Mouse (Mus musculus) hindbrain, embryonic 14.5 days (tissue): Measurements from ENCODE around the gene Dbi. TPM values are rescaled to one million over a fixed set of nuclear protein-coding genes. Genes with fewer than 3 reads are reported as not detected.
A peak's percentile ranks its signal among the peaks of the same experiment; 100 is the strongest.

Source experiments
- ATAC-seq: fragments of 200-750 bp; cut with Nextera tagmentation; 2 replicates; pipeline ENCODE4 v1.8.0; 2017; ENCODE audit warnings: moderate number of reproducible peaks, mild to moderate bottlenecking, moderate TSS enrichment, moderate library complexity; ENCODE audit not compliant: low FRiP score
- DNase-seq: peaks from one replicate; pipeline ENCODE4 v3.0.0-alpha.2; 2015; ENCODE audit warnings: low spot score
- H3K27ac ChIP-seq: fragments of 300-500 bp; sonication (generic); 2 replicates; pipeline ENCODE4 v1.5.1; 2014; ENCODE audit warnings: mild to moderate bottlenecking, moderate library complexity
- H3K27me3 ChIP-seq: fragments of 300-500 bp; sonication (generic); 2 replicates; pipeline ENCODE4 v1.6.1; 2014; ENCODE audit warnings: mild to moderate bottlenecking, low read length, mixed read lengths; ENCODE audit not compliant: control insufficient read depth, insufficient read depth
- H3K36me3 ChIP-seq: fragments of 300-500 bp; sonication (generic); replicated peaks from 2 replicates; pipeline ENCODE4 v1.6.1; 2014; ENCODE audit not compliant: control insufficient read depth, insufficient read depth
- H3K4me1 ChIP-seq: fragments of 300-500 bp; sonication (generic); replicated peaks from 2 replicates; pipeline ENCODE4 v1.6.1; 2014; ENCODE audit warnings: antibody characterized with exemption, low read length, mixed read lengths; ENCODE audit not compliant: control insufficient read depth, insufficient read depth
- H3K4me2 ChIP-seq: fragments of 300-500 bp; sonication (generic); replicated peaks from 2 replicates; pipeline ENCODE4 v1.6.1; 2014; ENCODE audit warnings: mild to moderate bottlenecking, moderate library complexity
- H3K4me3 ChIP-seq: fragments of 300-500 bp; sonication (generic); replicated peaks from 2 replicates; pipeline ENCODE4 v1.5.1; 2014; ENCODE audit warnings: mild to moderate bottlenecking, low read length
- H3K9ac ChIP-seq: fragments of 300-500 bp; sonication (generic); 2 replicates; pipeline ENCODE4 v1.6.1; 2014
- H3K9me3 ChIP-seq: fragments of 300-500 bp; sonication (generic); 2 replicates; pipeline ENCODE4 v1.6.1; 2016; ENCODE audit warnings: low read length; ENCODE audit not compliant: control insufficient read depth
- WGBS: fragments of 180-500 bp; shearing (Covaris S2); extraction: QIAGEN DNeasy Blood & Tissue Kit; methylation state at CpG from one replicate; pipeline ENCODE4 v1.1.7; 2014; 5-methylcytosine and 5-hydroxymethylcytosine counted together
- polyA plus RNA-seq: library from polyadenylated mRNA; unstranded; fragments of >200 nt; fragmentation: Nextera tagmentation; extraction: Ambion mirVana; gene quantifications from 2 replicates; pipeline ENCODE4 v1.2.1, GENCODE M21; 2014

The Dbi gene
- polyA plus RNA-seq, 1 experiment from 2014 or later = 1,660 TPM

DNA sequence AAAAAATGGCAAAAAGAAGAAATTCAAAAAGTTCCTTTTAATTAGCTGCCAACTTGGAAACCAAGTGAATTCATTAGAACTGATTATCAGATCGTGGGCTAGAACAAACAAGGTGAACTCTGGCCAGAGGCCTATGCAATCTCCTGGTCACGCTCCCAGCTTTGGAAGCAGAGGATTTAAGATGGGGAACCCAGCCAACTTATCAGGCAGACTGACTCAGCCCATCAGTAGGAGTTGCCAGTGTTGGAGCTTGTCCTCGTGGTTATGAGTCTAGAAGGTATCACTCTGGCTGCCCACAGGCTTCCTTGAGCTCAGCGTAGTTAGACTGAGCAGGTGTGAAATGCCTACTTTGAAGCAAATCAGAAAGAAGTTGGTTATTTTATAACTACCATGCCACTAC is 4.0 kb upstream of the Dbi start:
- ATAC-seq (no peak), DNase-seq (no peak)
- Histone ChIP-seq H3K9me3 (no peaks in the 10 kb centered on the region), H3K27me3 (no peaks in the 10 kb centered on the region), H3K36me3 (no peaks in the 10 kb centered on the region), H3K4me3 (no peak overlapping the region), H3K4me2 (no peak overlapping the region), H3K4me1 (peaks cover 9% of the 10 kb centered on the region), H3K9ac (no peak overlapping the region), H3K27ac (no peak overlapping the region)
- 83% methylated on average over 4 of the region's 4 CpGs for WGBS

DNA sequence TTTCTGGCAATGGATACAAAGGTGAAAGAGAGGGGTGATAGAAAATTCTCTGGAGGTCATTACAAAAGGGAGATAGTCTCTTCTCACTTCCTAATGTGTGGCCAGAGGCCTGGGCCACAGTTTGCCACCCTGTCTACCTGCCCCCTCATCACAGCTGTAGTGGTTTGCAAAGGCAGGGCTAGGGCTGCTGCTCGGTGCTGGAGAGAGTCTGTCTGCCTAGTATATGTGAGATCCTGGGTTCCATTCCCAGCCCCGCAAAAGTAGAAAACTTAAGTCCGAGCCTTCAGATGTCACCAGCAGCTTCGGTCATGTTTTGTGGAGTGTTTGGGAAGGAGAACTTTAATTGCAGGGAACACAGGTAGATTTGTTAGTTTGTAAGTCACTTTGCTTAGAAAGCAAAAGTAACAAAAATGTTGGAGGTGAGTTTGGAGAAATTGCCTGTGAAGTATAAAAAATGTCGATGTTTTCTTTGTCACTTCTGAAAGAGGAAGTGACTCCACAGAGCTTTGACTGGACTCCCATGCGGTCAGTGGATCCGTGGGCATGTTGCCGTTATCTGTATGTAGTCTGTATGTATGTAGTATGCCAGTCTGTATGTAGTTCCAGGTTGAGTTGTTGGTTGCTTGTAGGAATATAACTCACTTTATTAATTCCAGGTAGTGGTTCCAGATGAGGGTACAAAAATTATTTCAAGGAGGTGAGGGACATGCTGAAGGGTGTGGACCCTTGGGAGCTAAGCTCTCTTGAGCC is 1.9 kb upstream of the Dbi start:
- DNase-seq = no peak
- Histone ChIP-seq H3K9me3 (no peaks in the 10 kb centered on the region), H3K4me2 (no peak overlapping the region), H3K27me3 (no peaks in the 10 kb centered on the region), H3K27ac (no peak overlapping the region), H3K36me3 (no peaks in the 10 kb centered on the region), H3K4me1 (peaks cover 18% of the 10 kb centered on the region), H3K9ac (no peak overlapping the region), H3K4me3 (no peak overlapping the region)
- 93% methylated on average over 8 of the region's 8 CpGs for WGBS
- ATAC-seq = no peak

DNA sequence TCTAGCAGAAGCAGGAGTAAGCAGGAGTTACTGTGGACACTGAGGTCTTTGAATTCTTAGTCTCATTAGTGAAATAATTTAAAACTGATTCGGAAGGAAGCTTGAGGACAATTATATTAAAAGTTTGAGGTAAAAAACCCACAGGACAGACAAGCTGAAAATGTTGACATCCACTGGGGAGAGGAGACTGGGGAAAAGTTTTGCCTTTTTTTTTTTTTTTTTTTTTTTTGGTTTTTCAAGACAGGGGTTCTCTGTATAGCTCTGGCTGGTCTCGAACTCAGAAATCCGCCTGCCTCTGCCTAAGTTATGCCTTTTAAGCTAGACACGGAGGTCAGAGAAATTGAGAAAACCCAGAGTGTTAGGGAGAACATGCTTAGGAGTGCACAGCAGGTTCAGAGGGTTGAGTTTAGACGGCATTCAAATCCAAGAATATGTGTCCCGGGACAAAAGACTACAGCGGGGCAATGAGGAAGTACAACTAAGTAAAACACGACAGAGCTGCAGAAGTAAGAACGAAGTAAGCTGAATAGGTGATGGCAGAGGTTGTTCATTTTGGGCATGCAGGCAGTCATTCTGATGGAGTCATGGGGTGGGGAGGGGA is 1.2 kb upstream of the Dbi start:
- H3K36me3 ChIP-seq = no peaks in the 10 kb centered on the region
- 92% methylated on average over 9 of the region's 9 CpGs for WGBS
- DNase-seq (no peak), ATAC-seq (no peak)
- H3K9ac ChIP-seq = peak overlapping the region; percentile 49
- no peaks in the 10 kb centered on the region for H3K9me3 ChIP-seq
- no peaks in the 10 kb centered on the region for H3K27me3 ChIP-seq
- peak overlapping the region; percentile 79 for H3K4me2 ChIP-seq
- peaks cover 18% of the 10 kb centered on the region for H3K4me1 ChIP-seq
- H3K27ac ChIP-seq = peak overlapping the region; percentile 84; the same call in 1 of the 2 replicates
- peak overlapping the region; percentile 47 for H3K4me3 ChIP-seq

DNA sequence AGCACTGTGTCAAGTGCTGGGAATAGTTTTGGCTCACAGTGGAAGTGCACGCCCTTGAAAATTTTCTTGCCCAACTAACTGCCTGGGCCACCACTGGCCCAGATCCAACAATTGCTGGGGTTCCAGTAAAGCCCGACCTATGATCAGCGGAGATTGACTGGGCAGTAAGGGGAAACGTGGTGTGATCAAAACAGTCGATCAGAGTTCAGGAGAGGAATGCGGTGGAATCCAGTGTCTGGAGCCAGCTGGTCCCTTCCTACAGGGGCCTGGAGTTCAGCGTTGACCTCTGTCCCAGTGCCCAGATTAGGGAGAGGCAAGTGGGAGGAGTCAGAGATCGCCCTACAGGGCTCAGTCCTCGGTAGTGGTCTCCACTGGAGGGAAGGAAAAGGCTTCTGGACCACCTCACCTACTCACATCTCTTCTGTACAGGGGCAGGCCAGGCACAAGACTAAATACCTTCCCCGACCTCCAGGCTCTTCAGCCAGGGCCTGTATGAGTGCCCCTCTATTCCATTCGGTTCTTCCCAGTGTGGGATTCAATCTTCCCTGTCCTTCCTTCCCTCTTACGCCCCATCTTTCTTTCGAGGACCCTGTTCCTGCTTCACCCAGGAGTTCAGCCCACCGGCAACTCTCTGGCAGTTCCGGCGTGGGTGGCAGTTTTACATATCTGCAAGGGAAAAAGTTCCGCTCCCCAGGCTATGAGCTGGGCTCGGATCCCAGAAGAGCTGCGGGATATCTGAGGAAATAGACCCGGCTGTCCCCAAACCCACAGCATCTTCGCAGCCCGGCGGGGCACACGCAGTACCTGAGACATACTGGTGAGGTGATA is 523 bp downstream of the Dbi start:
- Histone ChIP-seq H3K36me3 (peaks cover 6% of the 10 kb centered on the region; the same call in 1 of the 2 replicates), H3K4me3 (peak overlapping the region; percentile 47), H3K27me3 (no peaks in the 10 kb centered on the region), H3K9ac (peak overlapping the region; percentile 72), H3K27ac (peak overlapping the region; percentile 81), H3K4me2 (peak overlapping the region; percentile 79), H3K9me3 (no peaks in the 10 kb centered on the region), H3K4me1 (peaks cover 18% of the 10 kb centered on the region)
- WGBS = 6% methylated on average over 24 of the region's 24 CpGs
- ATAC-seq = peak; percentile 16
- no peak for DNase-seq

DNA sequence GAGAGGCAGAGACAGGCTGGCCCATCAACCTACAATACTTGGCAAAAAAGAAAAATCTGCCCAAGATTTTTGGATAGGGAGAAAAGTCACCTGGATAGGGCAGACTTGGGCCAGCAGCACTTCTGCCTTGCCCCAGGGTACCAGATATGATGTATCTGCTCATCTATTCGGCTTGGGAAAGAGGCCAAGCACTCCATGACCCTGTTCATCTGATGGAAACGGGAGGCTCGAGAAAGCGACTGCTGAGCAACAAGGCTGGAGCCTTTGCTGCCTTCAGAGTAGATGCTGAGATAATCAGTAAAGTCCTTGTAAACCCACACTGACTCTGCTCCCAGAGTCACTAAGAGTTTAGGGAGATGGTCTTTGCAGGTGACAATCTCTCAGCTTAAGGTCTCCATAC is 1.5 kb downstream of the Dbi start:
- WGBS = 83% methylated on average over 4 of the region's 4 CpGs
- DNase-seq = no peak

DNA sequence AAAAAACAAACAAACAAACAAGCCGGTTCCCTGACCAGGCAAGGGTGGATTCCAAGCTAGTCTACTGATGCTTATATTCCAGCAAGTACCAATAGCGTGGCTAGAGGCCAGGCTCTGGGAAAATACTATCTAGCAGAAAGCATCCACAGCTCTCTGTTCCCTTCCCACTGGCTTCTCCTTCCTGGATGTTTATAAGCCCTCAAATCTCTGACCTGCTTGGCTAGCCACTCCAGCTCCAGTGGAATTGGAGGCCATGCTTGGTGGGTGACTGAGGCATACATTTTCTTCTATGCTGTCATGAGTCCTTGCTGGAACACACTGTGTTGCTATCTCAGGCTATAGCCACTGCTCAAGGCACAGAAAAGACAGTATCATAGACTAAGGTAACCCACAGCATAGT is 2.0 kb downstream of the Dbi start:
- ATAC-seq (no peak), DNase-seq (no peak)
- WGBS = 69% methylated on average over 2 of the region's 2 CpGs
- H3K4me2 ChIP-seq = peak overlapping the region; percentile 79
- peak overlapping the region; percentile 72 for H3K9ac ChIP-seq
- H3K4me3 ChIP-seq = peak overlapping the region; percentile 47
- H3K36me3 ChIP-seq = peaks cover 20% of the 10 kb centered on the region
- H3K27me3 ChIP-seq = no peaks in the 10 kb centered on the region
- no peaks in the 10 kb centered on the region for H3K9me3 ChIP-seq
- H3K4me1 ChIP-seq = peaks cover 18% of the 10 kb centered on the region
- H3K27ac ChIP-seq = peak overlapping the region; percentile 52

More for the DNA sequence above, 1.5 kb downstream of the Dbi start:
- Histone ChIP-seq H3K4me2 (peak overlapping the region; percentile 79), H3K9me3 (no peaks in the 10 kb centered on the region), H3K4me3 (peak overlapping the region; percentile 47), H3K9ac (peak overlapping the region; percentile 72), H3K36me3 (peaks cover 15% of the 10 kb centered on the region; the same call in 1 of the 2 replicates), H3K27ac (peak overlapping the region; percentile 81; the same call in 1 of the 2 replicates), H3K4me1 (peaks cover 18% of the 10 kb centered on the region), H3K27me3 (no peaks in the 10 kb centered on the region)
- no peak for ATAC-seq

DNA sequence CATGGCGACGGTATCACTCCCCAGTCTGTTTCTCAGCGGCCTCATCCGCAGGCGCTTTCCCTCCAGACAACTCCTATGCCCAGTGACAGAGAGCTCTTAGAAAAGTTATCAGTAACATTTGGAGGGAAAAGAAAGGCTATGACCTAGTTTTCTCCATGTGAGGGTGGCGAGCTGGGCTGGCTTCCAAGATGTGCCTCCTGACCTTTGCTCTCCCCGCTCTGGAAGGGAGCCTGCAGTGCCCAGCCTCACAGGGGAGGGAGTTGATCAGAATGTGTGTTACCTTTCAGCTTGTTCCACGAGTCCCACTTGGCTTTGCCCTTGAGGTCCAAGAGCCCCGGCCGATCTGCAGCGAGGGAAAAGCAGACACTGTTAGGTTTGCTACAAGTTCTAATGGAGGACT is 4.8 kb downstream of the Dbi start:
- Histone ChIP-seq H3K27me3 (no peaks in the 10 kb centered on the region), H3K9me3 (no peaks in the 10 kb centered on the region), H3K4me3 (no peak overlapping the region), H3K9ac (no peak overlapping the region; the same call in 1 of the 2 replicates), H3K4me1 (peaks cover 13% of the 10 kb centered on the region), H3K36me3 (peaks cover 29% of the 10 kb centered on the region), H3K4me2 (peak overlapping the region; percentile 79; the same call in 1 of the 2 replicates), H3K27ac (peak overlapping the region; percentile 74)
- ATAC-seq (peak; percentile 7; the same call in 1 of the 2 replicates), DNase-seq (no peak)
- WGBS = 83% methylated on average over 11 of the region's 11 CpGs

DNA sequence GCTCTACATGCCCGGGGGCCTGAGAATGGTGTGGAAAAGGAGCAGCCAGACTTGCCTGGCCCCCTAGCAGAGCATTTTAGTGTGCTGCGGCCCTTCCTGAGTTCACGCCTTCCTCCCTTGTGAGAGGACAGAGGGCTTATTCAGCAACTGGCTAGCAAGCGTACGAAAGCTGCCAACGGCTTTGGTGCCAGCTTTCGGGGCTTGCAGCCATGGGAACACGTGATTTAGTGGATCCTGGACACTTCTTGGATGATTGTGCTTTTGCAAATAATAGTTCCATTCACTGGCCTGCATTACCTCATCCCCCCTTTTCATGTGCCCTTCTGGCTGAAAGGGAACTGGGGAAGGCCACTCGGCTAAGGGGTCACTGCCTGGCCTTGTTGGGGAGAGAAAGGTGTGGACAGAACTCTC is 5.2 kb downstream of the Dbi start:
- Histone ChIP-seq H3K4me2 (no peak overlapping the region), H3K9ac (no peak overlapping the region), H3K4me3 (no peak overlapping the region), H3K27me3 (no peaks in the 10 kb centered on the region), H3K36me3 (peaks cover 29% of the 10 kb centered on the region), H3K27ac (peak overlapping the region; percentile 83), H3K4me1 (peaks cover 13% of the 10 kb centered on the region), H3K9me3 (no peaks in the 10 kb centered on the region)
- ATAC-seq = peak; percentile 88
- DNase-seq = peak; percentile 72
- 58% methylated on average over 9 of the region's 9 CpGs for WGBS
